Mouse (Mus musculus) lung, postnatal 36 days (tissue): ENCODE data around the gene Fam193b.

ENCODE experiments used
- DNase-seq: peaks from one replicate; pipeline ENCODE4 v3.0.0; 2022; ENCODE audit warnings: mixed read lengths

Fam193b gene

GRCm38 (mm10) chr13:55494883-55495621 is 75.9 kb downstream of the Fam193b start:
- DNase-seq, result peak; percentile 72

GRCm38 (mm10) chr13:55494257-55494656 is 76.7 kb downstream of the Fam193b start:
- DNase-seq, result no peak
